Mouse (Mus musculus) liver, embryonic 13.5 days (tissue): Measurements from ENCODE around the gene Mark4. TPM values are rescaled to one million over a fixed set of nuclear protein-coding genes. Genes with fewer than 3 reads are reported as not detected.

Experiments used
- ATAC-seq: fragments of 200-750 bp; cut with Nextera tagmentation; 2 replicates; pipeline ENCODE4 v1.8.0; 2017; ENCODE audit warnings: low read depth, mild to moderate bottlenecking, moderate number of reproducible peaks, moderate library complexity
- DNase-seq: peaks from one replicate; pipeline ENCODE4 v3.0.0; 2022
- H3K27ac ChIP-seq: fragments of 300-500 bp; sonication (generic); 2 replicates; pipeline ENCODE4 v1.5.1; 2015; ENCODE audit warnings: moderate library complexity, mild to moderate bottlenecking, inconsistent platforms
- H3K27me3 ChIP-seq: fragments of 300-500 bp; sonication (generic); 2 replicates; pipeline ENCODE4 v1.6.1; 2015; ENCODE audit warnings: mild to moderate bottlenecking, inconsistent platforms
- H3K36me3 ChIP-seq: fragments of 300-500 bp; sonication (generic); 2 replicates; pipeline ENCODE4 v1.6.1; 2015; ENCODE audit warnings: mild to moderate bottlenecking, inconsistent platforms
- H3K4me1 ChIP-seq: fragments of 300-500 bp; sonication (generic); replicated peaks from 2 replicates; pipeline ENCODE4 v1.6.1; 2015; ENCODE audit warnings: inconsistent platforms
- H3K4me2 ChIP-seq: fragments of 300-500 bp; sonication (generic); 2 replicates; pipeline ENCODE4 v1.6.1; 2015; ENCODE audit warnings: inconsistent platforms, mild to moderate bottlenecking, moderate library complexity
- H3K4me3 ChIP-seq: fragments of 300-500 bp; sonication (generic); replicated peaks from 2 replicates; pipeline ENCODE4 v1.5.1; 2015; ENCODE audit warnings: mild to moderate bottlenecking, inconsistent platforms
- H3K9ac ChIP-seq: fragments of 300-500 bp; sonication (generic); 2 replicates; pipeline ENCODE4 v1.6.1; 2015; ENCODE audit warnings: mild to moderate bottlenecking, inconsistent platforms
- H3K9me3 ChIP-seq: fragments of 300-500 bp; sonication (generic); replicated peaks from 2 replicates; pipeline ENCODE4 v1.6.1; 2016; ENCODE audit warnings: inconsistent platforms
- WGBS: fragments of 180-500 bp; shearing (Covaris S2); methylation state at CpG from one replicate; pipeline ENCODE4 v1.1.7; 2015; ENCODE audit not compliant: insufficient replicate concordance; 5-methylcytosine and 5-hydroxymethylcytosine counted together
- polyA plus RNA-seq: library from polyadenylated mRNA; unstranded; fragments of >200 nt; fragmentation: Nextera tagmentation; extraction: Ambion mirVana; gene quantifications from 2 replicates; pipeline ENCODE4 v1.2.1, GENCODE M21; 2015

Mark4 gene
- polyA plus RNA-seq, 1 experiment from 2014 or later: 1.6 TPM

- H3K9ac ChIP-seq: no peak overlapping the region
- H3K27me3 ChIP-seq: peaks cover 65% of the 10 kb centered on the region
- DNase-seq (no peak), ATAC-seq (no peak)
- H3K4me1 ChIP-seq: peaks cover 49% of the 10 kb centered on the region
- WGBS: 72% methylated on average over 23 of the region's 23 CpGs
- no peak overlapping the region for H3K27ac ChIP-seq
- H3K4me2 ChIP-seq: no peak overlapping the region
- H3K36me3 ChIP-seq: no peaks in the 10 kb centered on the region
- H3K4me3 ChIP-seq: no peak overlapping the region
- no peaks in the 10 kb centered on the region for H3K9me3 ChIP-seq
These were observed 10.8 kb upstream of the Mark4 start for GRCm38 (mm10) chr7:19469404-19469803.

- H3K9me3 ChIP-seq: no peaks in the 10 kb centered on the region
- no peaks in the 10 kb centered on the region for H3K36me3 ChIP-seq
- H3K27me3 ChIP-seq: peaks cover 54% of the 10 kb centered on the region
- H3K4me2 ChIP-seq: no peak overlapping the region
- 51% methylated on average over 12 of the region's 12 CpGs for WGBS
- no peak overlapping the region for H3K27ac ChIP-seq
- ATAC-seq (no peak), DNase-seq (no peak)
- H3K4me3 ChIP-seq: no peak overlapping the region
- peaks cover 42% of the 10 kb centered on the region for H3K4me1 ChIP-seq
- no peak overlapping the region for H3K9ac ChIP-seq
These were observed 9.7 kb upstream of the Mark4 start for GRCm38 (mm10) chr7:19468279-19468678.

GRCm38 (mm10) chr7:19467638-19468037 lies 9.0 kb upstream of the Mark4 start:
- Histone ChIP-seq H3K4me1 (peaks cover 46% of the 10 kb centered on the region), H3K4me3 (no peak overlapping the region), H3K4me2 (no peak overlapping the region), H3K36me3 (no peaks in the 10 kb centered on the region), H3K27me3 (peaks cover 50% of the 10 kb centered on the region), H3K9ac (no peak overlapping the region), H3K9me3 (no peaks in the 10 kb centered on the region), H3K27ac (no peak overlapping the region)
- DNase-seq (peak; percentile 23), ATAC-seq (no peak)
- 26% methylated on average over 6 of the region's 6 CpGs for WGBS

GRCm38 (mm10) chr7:19466602-19467145 lies 8.1 kb upstream of the Mark4 start:
- Histone ChIP-seq H3K27me3 (peaks cover 44% of the 10 kb centered on the region), H3K9me3 (no peaks in the 10 kb centered on the region), H3K36me3 (no peaks in the 10 kb centered on the region), H3K9ac (no peak overlapping the region), H3K4me3 (no peak overlapping the region), H3K4me1 (peaks cover 45% of the 10 kb centered on the region), H3K4me2 (no peak overlapping the region), H3K27ac (0 out of 2 replicates have a peak overlapping the region, but pooled peaks have one; percentile 13)
- ATAC-seq (peak; percentile 38; the same call in 1 of the 2 replicates), DNase-seq (no peak)
- WGBS: 56% methylated on average over 5 of the region's 5 CpGs

- Histone ChIP-seq H3K36me3 (no peaks in the 10 kb centered on the region), H3K27ac (no peak overlapping the region), H3K4me3 (peak overlapping the region; percentile 12), H3K9me3 (no peaks in the 10 kb centered on the region), H3K4me2 (peak overlapping the region; percentile 32), H3K4me1 (peaks cover 40% of the 10 kb centered on the region), H3K9ac (0 out of 2 replicates have a peak overlapping the region, but pooled peaks have one; percentile 20), H3K27me3 (peaks cover 33% of the 10 kb centered on the region)
- no peak for ATAC-seq
- 14% methylated on average over 22 of the region's 22 CpGs for WGBS
- DNase-seq: no peak
These were observed 6.0 kb upstream of the Mark4 start for GRCm38 (mm10) chr7:19464367-19465307.

- H3K27ac ChIP-seq: no peak within 1 kb of the TSS; the same call in 1 of the 2 replicates
- peaks cover 47% of the 10 kb centered on the region for H3K4me1 ChIP-seq
- no peaks in the 10 kb centered on the region for H3K36me3 ChIP-seq
- peak within 1 kb of the TSS; percentile 36 for H3K4me3 ChIP-seq
- H3K9ac ChIP-seq: peak within 1 kb of the TSS; percentile 43; the same call in 1 of the 2 replicates
- H3K4me2 ChIP-seq: peak within 1 kb of the TSS; percentile 32
- ATAC-seq (no peak), DNase-seq (no peak)
- 14% methylated on average over 6 of the region's 6 CpGs for WGBS
- no peaks in the 10 kb centered on the region for H3K9me3 ChIP-seq
- peaks cover 24% of the 10 kb centered on the region for H3K27me3 ChIP-seq
These were observed 4.3 kb upstream of the Mark4 start, which contains the start of gene Exoc3l2 for GRCm38 (mm10) chr7:19462884-19463381. Exoc3l2 (plus strand) TSS chr7:19463331.

GRCm38 (mm10) chr7:19462443-19462842 lies 3.8 kb upstream of the Mark4 start:
- DNase-seq (no peak), ATAC-seq (no peak)
- no peak overlapping the region for H3K9ac ChIP-seq
- H3K4me1 ChIP-seq: peaks cover 47% of the 10 kb centered on the region
- H3K36me3 ChIP-seq: no peaks in the 10 kb centered on the region
- WGBS: 30% methylated on average over 4 of the region's 4 CpGs
- H3K9me3 ChIP-seq: no peaks in the 10 kb centered on the region
- H3K27ac ChIP-seq: no peak overlapping the region; the same call in 1 of the 2 replicates
- peaks cover 24% of the 10 kb centered on the region for H3K27me3 ChIP-seq
- H3K4me3 ChIP-seq: 0 out of 2 replicates have a peak overlapping the region, but pooled peaks have one; percentile 3
- peak overlapping the region; percentile 23; the same call in 1 of the 2 replicates for H3K4me2 ChIP-seq

GRCm38 (mm10) chr7:19461488-19461887 lies 2.9 kb upstream of the Mark4 start:
- no peak overlapping the region for H3K27ac ChIP-seq
- ATAC-seq (no peak), DNase-seq (peak; percentile 36)
- H3K4me3 ChIP-seq: no peak overlapping the region
- peaks cover 52% of the 10 kb centered on the region for H3K4me1 ChIP-seq
- peaks cover 24% of the 10 kb centered on the region for H3K27me3 ChIP-seq
- no peak overlapping the region for H3K9ac ChIP-seq
- 11% methylated on average over 6 of the region's 6 CpGs for WGBS
- no peak overlapping the region for H3K4me2 ChIP-seq
- no peaks in the 10 kb centered on the region for H3K9me3 ChIP-seq
- H3K36me3 ChIP-seq: no peaks in the 10 kb centered on the region

- H3K4me1 ChIP-seq: peaks cover 58% of the 10 kb centered on the region
- DNase-seq (no peak), ATAC-seq (no peak)
- 61% methylated on average over 1 of the region's 1 CpGs for WGBS
- no peaks in the 10 kb centered on the region for H3K9me3 ChIP-seq
- H3K27ac ChIP-seq: no peak overlapping the region
- no peak overlapping the region for H3K9ac ChIP-seq
- no peaks in the 10 kb centered on the region for H3K36me3 ChIP-seq
- H3K4me3 ChIP-seq: no peak overlapping the region
- H3K4me2 ChIP-seq: no peak overlapping the region
- H3K27me3 ChIP-seq: peaks cover 17% of the 10 kb centered on the region; the same call in 1 of the 2 replicates
These were observed 1.9 kb upstream of the Mark4 start for GRCm38 (mm10) chr7:19460500-19460899.

- Histone ChIP-seq H3K27ac (no peak overlapping the region), H3K4me2 (peak overlapping the region; percentile 91), H3K4me1 (peaks cover 60% of the 10 kb centered on the region), H3K4me3 (peak overlapping the region; percentile 81), H3K9ac (peak overlapping the region; percentile 80), H3K9me3 (no peaks in the 10 kb centered on the region), H3K27me3 (peaks cover 6% of the 10 kb centered on the region; the same call in 1 of the 2 replicates), H3K36me3 (no peaks in the 10 kb centered on the region)
- no peak for ATAC-seq
- WGBS: 34% methylated on average over 6 of the region's 6 CpGs
- DNase-seq: no peak
These were observed 686 bp upstream of the Mark4 start for GRCm38 (mm10) chr7:19459144-19459870.
